Comparison of ENCODE assay signal across 7 mouse cellular contexts in genomic region chr6:97310901-97311331, GRCm38 (mm10). TPM values are rescaled to one million over a fixed set of nuclear protein-coding genes. Genes with fewer than 3 reads are reported as not detected.
A peak's percentile ranks its signal among the peaks of the same experiment; 100 is the strongest.
DNase-seq lines count a peak whose midpoint lies in the region; ATAC-seq and TF ChIP-seq lines count a peak whose summit lies in the region.

No protein-coding gene starts in this region.

- TF ChIP-seq CTCF in thymus, adult 2 months (IDR thresholded peaks at IDR 0.05; ENCODE audit: borderline replicate concordance, control insufficient read depth, extremely low read depth, insufficient read depth, low read length, poor library complexity) = no peak

- no peaks in the 10 kb centered on the region for H3K9me3 ChIP-seq in ES-E14 (ENCODE audit: control insufficient read depth, insufficient read depth, low read depth, low read length)
- H3K9me3 ChIP-seq in heart, embryonic 15.5 days (replicated peaks) = no peaks in the 10 kb centered on the region
- no peaks in the 10 kb centered on the region for H3K9me3 ChIP-seq in liver, embryonic 13.5 days (replicated peaks)

- H3K36me3 ChIP-seq in ES-E14 (ENCODE audit: control insufficient read depth, insufficient read depth, low read length, poor library complexity, severe bottlenecking) = peaks cover 2% of the 10 kb centered on the region; the same call in 1 of the 2 replicates
- no peaks in the 10 kb centered on the region for H3K36me3 ChIP-seq in heart, embryonic 15.5 days
- H3K36me3 ChIP-seq in liver, embryonic 13.5 days = peaks cover 7% of the 10 kb centered on the region; the same call in 1 of the 2 replicates
- no peaks in the 10 kb centered on the region for H3K36me3 ChIP-seq in thymus, adult 2 months (ENCODE audit: control insufficient read depth, insufficient read depth, low read length)

- H3K27me3 ChIP-seq in heart, embryonic 15.5 days = no peaks in the 10 kb centered on the region
- H3K27me3 ChIP-seq in liver, embryonic 13.5 days = no peaks in the 10 kb centered on the region
- H3K27me3 ChIP-seq in thymus, adult 2 months (ENCODE audit: control insufficient read depth, insufficient read depth, low read length) = no peaks in the 10 kb centered on the region

- H3K4me3 ChIP-seq in ES-E14 (ENCODE audit: insufficient read depth in 1 of 2, low read depth in 1 of 2, low read length in 2 of 2, poor library complexity in 1 of 2, severe bottlenecking in 1 of 2) = no peak overlapping the region
- peak overlapping the region; percentile 56 for H3K4me3 ChIP-seq in heart, embryonic 15.5 days
- H3K4me3 ChIP-seq in liver, embryonic 13.5 days (replicated peaks) = peak overlapping the region; percentile 55
- peak overlapping the region; percentile 62 for H3K4me3 ChIP-seq in thymus, adult 2 months (ENCODE audit: control insufficient read depth, insufficient read depth, low read length)

- in situ Hi-C loops in ES-E14 (cut with MboI; ENCODE audit: low sequenced_read_pairs in 2 of 2, unreplicated experiment in 2 of 2) = no loop called here

- no peak overlapping the region for H3K27ac ChIP-seq in ES-E14 (ENCODE audit: insufficient read depth, low read depth, low read length, poor library complexity, severe bottlenecking)
- H3K27ac ChIP-seq in heart, embryonic 15.5 days = peak overlapping the region; percentile 73; the same call in 1 of the 2 replicates
- H3K27ac ChIP-seq in liver, embryonic 13.5 days = peak overlapping the region; percentile 39; the same call in 1 of the 2 replicates
- H3K27ac ChIP-seq in thymus, adult 2 months (ENCODE audit: control insufficient read depth, insufficient read depth, low read length) = peak overlapping the region; percentile 50

- H3K4me1 ChIP-seq in ES-E14 (ENCODE audit: control insufficient read depth in 2 of 2, insufficient read depth in 2 of 2, low read length in 2 of 2, poor library complexity in 1 of 2) = peaks cover 2 to 11% of the 10 kb centered on the region in 2 experiments; a peak in 3 of 4 replicates
- peaks cover 21% of the 10 kb centered on the region for H3K4me1 ChIP-seq in heart, embryonic 15.5 days (replicated peaks)
- peaks cover 29% of the 10 kb centered on the region for H3K4me1 ChIP-seq in liver, embryonic 13.5 days (replicated peaks)
- peaks cover 17% of the 10 kb centered on the region for H3K4me1 ChIP-seq in thymus, adult 2 months (replicated peaks; ENCODE audit: control insufficient read depth, insufficient read depth, low read length)

- no peak for TF ChIP-seq POLR2A in thymus, adult 2 months (IDR thresholded peaks at IDR 0.05; ENCODE audit: control insufficient read depth, extremely low read depth, insufficient read depth, low read length, poor library complexity)

- DNase-seq in CD4-positive, CD25-positive, alpha-beta regulatory T cell, adult 2 months (ENCODE audit: low read depth, low spot score) = peak; percentile 79
- DNase-seq in ES-E14 (ENCODE audit: low read depth, low spot score) = peak; percentile 54
- DNase-seq in liver, embryonic 13.5 days = no peak
- peak; percentile 49 for DNase-seq in thymus, adult 2 months
- DNase-seq in ovary, postnatal 10 days (ENCODE audit: low spot score) = no peak
- DNase-seq in cerebellum, postnatal 36 days = no peak

- no peak for ATAC-seq in heart, embryonic 15.5 days (replicated peaks; ENCODE audit: insufficient number of reproducible peaks, insufficient read depth, low FRiP score, low read depth)
- ATAC-seq in liver, embryonic 13.5 days (ENCODE audit: low read depth) = no peak

- peak overlapping the region; percentile 80 for H3K4me2 ChIP-seq in heart, embryonic 15.5 days
- H3K4me2 ChIP-seq in liver, embryonic 13.5 days = peak overlapping the region; percentile 76

- WGBS in heart, embryonic 15.5 days = 33% methylated on average over 7 of the region's 7 CpGs
- WGBS in liver, embryonic 13.5 days (ENCODE audit: insufficient replicate concordance) = 16% methylated on average over 7 of the region's 7 CpGs
- 3% methylated on average over 7 of the region's 7 CpGs for WGBS in thymus, adult 2 months

- H3K9ac ChIP-seq in ES-E14 (ENCODE audit: insufficient read depth, low read depth, low read length, poor library complexity, severe bottlenecking) = no peak overlapping the region
- H3K9ac ChIP-seq in heart, embryonic 15.5 days = peak overlapping the region; percentile 44; the same call in 1 of the 2 replicates
- peak overlapping the region; percentile 61 for H3K9ac ChIP-seq in liver, embryonic 13.5 days

TF ChIP-seq in ES-E14, 5 proteins besides CTCF, POLR2A, EP300 and RAD21:
- TF ChIP-seq HCFC1 (IDR thresholded peaks at IDR 0.05; ENCODE audit: borderline replicate concordance, insufficient read depth, low read length) (no peak), MAFK (IDR thresholded peaks at IDR 0.05; ENCODE audit: insufficient read depth, low read depth, low read length) (no peak), ZC3H11A (IDR thresholded peaks at IDR 0.05; ENCODE audit: borderline replicate concordance, low read depth, low read length) (no peak), CHD2 (IDR thresholded peaks at IDR 0.05; ENCODE audit: low read depth, low read length) (no peak), ZNF384 (IDR thresholded peaks at IDR 0.05; ENCODE audit: low read depth, low read length) (no peak)
TF ChIP-seq in ES-E14: peak in this region for 0.

RNA-seq across cellular contexts. Expression of gene Lmod3, which starts 58.4 kb away (rescaled TPM):
- 0.09 TPM in 1 of 2 replicates, not detected in the other for total RNA-seq in ES-E14 (2012; rRNA removed)
- polyA plus RNA-seq in heart, embryonic 15.5 days (2015; fragmentation: Nextera tagmentation; extraction: Ambion mirVana) = 16.8 and 24.7 TPM in 2 replicates
- polyA plus RNA-seq in liver, embryonic 13.5 days (2015; fragmentation: Nextera tagmentation; extraction: Ambion mirVana) = 0.14 and 0.22 TPM in 2 replicates
- 0.14 and 0.73 TPM in 2 replicates for polyA plus RNA-seq in thymus, adult 2 months (2012; rRNA removed)

Comparison
In these comparisons a context has a peak if more than half of its experiments do, and no peak if none do; other contexts are left out.
1. DNase-seq: peak in CD4-positive, CD25-positive, alpha-beta regulatory T cell, adult 2 months (single experiment), ES-E14 (single experiment) and thymus, adult 2 months (single experiment); none in liver, embryonic 13.5 days (single experiment), ovary, postnatal 10 days (single experiment) and cerebellum, postnatal 36 days (0 of 2).
2. H3K4me3 ChIP-seq: peak in heart, embryonic 15.5 days (single experiment), liver, embryonic 13.5 days (single experiment) and thymus, adult 2 months (single experiment); none in ES-E14 (0 of 2).
3. RNA of gene Lmod3, which starts 58.4 kb away (polyA plus RNA-seq): 16.8 to 24.7 TPM in heart, embryonic 15.5 days; 0.14 to 0.73 TPM in thymus, adult 2 months and 0.14 to 0.22 TPM in liver, embryonic 13.5 days; every median in the first group is over 10 times any median in the second.